Mouse (Mus musculus) fat pad, adult 2 months (tissue): Measurements from ENCODE around the gene Ntrk2.

ENCODE experiments used
- DNase-seq: peaks from one replicate; pipeline ENCODE4 v3.0.0-alpha.2; 2011; ENCODE audit warnings: low read depth, low spot score; ENCODE audit errors: extremely low read depth

Ntrk2 gene

GRCm38 (mm10) chr13:58923496-58923895 is 117.1 kb downstream of the Ntrk2 start:
- no peak for DNase-seq

- no peak for DNase-seq
These were observed 118.1 kb downstream of the Ntrk2 start for GRCm38 (mm10) chr13:58924486-58924885.

- DNase-seq: no peak
These were observed 120.8 kb downstream of the Ntrk2 start for GRCm38 (mm10) chr13:58927186-58927585.

GRCm38 (mm10) chr13:58927656-58928226 is 121.4 kb downstream of the Ntrk2 start:
- DNase-seq: no peak

- no peak for DNase-seq
These were observed 122.5 kb downstream of the Ntrk2 start for GRCm38 (mm10) chr13:58928668-58929436.

- peak; percentile 96 for DNase-seq
These were observed 123.8 kb downstream of the Ntrk2 start for GRCm38 (mm10) chr13:58930161-58930560.

- DNase-seq: no peak
These were observed 126.8 kb downstream of the Ntrk2 start for GRCm38 (mm10) chr13:58933126-58933525.

GRCm38 (mm10) chr13:58934576-58935110 is 128.3 kb downstream of the Ntrk2 start:
- no peak for DNase-seq

- DNase-seq: no peak
These were observed 129.7 kb downstream of the Ntrk2 start for GRCm38 (mm10) chr13:58935956-58936495.

GRCm38 (mm10) chr13:58937884-58938283 is 131.5 kb downstream of the Ntrk2 start:
- DNase-seq: no peak

- DNase-seq: no peak
These were observed 132.1 kb downstream of the Ntrk2 start for GRCm38 (mm10) chr13:58938464-58938863.

GRCm38 (mm10) chr13:58940208-58940607 is 133.8 kb downstream of the Ntrk2 start:
- DNase-seq: no peak

GRCm38 (mm10) chr13:58940798-58941197 is 134.4 kb downstream of the Ntrk2 start:
- no peak for DNase-seq

- DNase-seq: no peak
These were observed 139.4 kb downstream of the Ntrk2 start for GRCm38 (mm10) chr13:58945781-58946180.

GRCm38 (mm10) chr13:58946589-58946988 is 140.2 kb downstream of the Ntrk2 start:
- DNase-seq: no peak

- DNase-seq: no peak
These were observed 140.7 kb downstream of the Ntrk2 start for GRCm38 (mm10) chr13:58947056-58947455.

GRCm38 (mm10) chr13:58954331-58954730 is 148.0 kb downstream of the Ntrk2 start:
- no peak for DNase-seq

- DNase-seq: no peak
These were observed 148.4 kb downstream of the Ntrk2 start for GRCm38 (mm10) chr13:58954764-58955163.

- DNase-seq: no peak
These were observed 148.9 kb downstream of the Ntrk2 start for GRCm38 (mm10) chr13:58955237-58955777.

- DNase-seq: no peak
These were observed 152.0 kb downstream of the Ntrk2 start for GRCm38 (mm10) chr13:58958171-58958904.

GRCm38 (mm10) chr13:58960321-58960720 is 154.0 kb downstream of the Ntrk2 start:
- DNase-seq: no peak
